Comparison of ENCODE assay signal across 10 mouse cellular contexts in the genomic region with DNA sequence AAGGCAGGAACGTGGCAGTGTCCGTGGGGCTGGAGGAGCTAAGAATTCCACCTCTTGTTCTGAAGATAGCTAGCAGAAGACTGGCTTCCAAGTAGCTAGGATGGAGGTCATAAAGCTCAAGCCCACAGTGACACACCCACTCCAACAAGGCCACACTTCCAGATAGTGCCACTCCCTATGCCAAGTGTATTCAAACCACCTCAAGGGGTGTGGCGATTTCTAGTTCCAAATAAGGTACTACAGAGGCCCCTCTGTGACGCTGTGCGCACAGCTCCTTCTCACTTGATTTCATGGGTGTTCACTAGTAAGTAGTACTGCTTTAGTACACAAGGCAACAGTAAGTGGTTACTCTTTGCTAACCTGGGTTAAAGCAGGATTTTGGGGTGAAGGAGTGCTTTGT.
DNase-seq lines count a peak whose midpoint lies in the region; ATAC-seq lines count a peak whose summit lies in the region.
"Had no signal": no experiment of that assay in that cellular context is flagged by ENCODE, and none has a peak within 500 bp of the region (broad histone marks: within the 10 kb centered on the region; RNA-seq: fewer than 3 reads in every experiment).

No protein-coding gene starts in this region.

- H3K4me3 ChIP-seq in liver, embryonic 11.5 days (ENCODE audit: low read depth, low read length) = no peak overlapping the region
- no peak overlapping the region for H3K4me3 ChIP-seq in stomach, embryonic 15.5 days (replicated peaks)
- no peak overlapping the region for H3K4me3 ChIP-seq in midbrain, embryonic 10.5 days
- H3K4me3 ChIP-seq: hindbrain, embryonic 12.5 days had no signal

- DNase-seq in ovary, adult 18-20 months (ENCODE audit: low spot score) = peak; percentile 17
- DNase-seq in ovary, postnatal 14 days (ENCODE audit: low spot score) = no peak
- peak; percentile 78 for DNase-seq in c-Kit-negative CD71-positive TER-119-positive erythroid progenitor cells, embryonic 14.5 days (ENCODE audit: low read depth, low spot score)
- no peak for DNase-seq in liver, embryonic 11.5 days (ENCODE audit: low spot score)
- DNase-seq in cerebellum, adult 8-10 months = no peak
- DNase-seq in midbrain, embryonic 10.5 days (ENCODE audit: low spot score) = no peak
- DNase-seq: lung, embryonic 14.5 days had no signal

- peaks cover 3% of the 10 kb centered on the region; the same call in 1 of the 2 replicates for H3K36me3 ChIP-seq in liver, embryonic 11.5 days (ENCODE audit: control insufficient read depth, insufficient read depth, low read length)
- H3K36me3 ChIP-seq in stomach, embryonic 15.5 days = no peaks in the 10 kb centered on the region
- peaks cover 29% of the 10 kb centered on the region for H3K36me3 ChIP-seq in midbrain, embryonic 10.5 days

- peak overlapping the region; percentile 55 for H3K4me2 ChIP-seq in liver, embryonic 11.5 days
- no peak overlapping the region for H3K4me2 ChIP-seq in stomach, embryonic 15.5 days
- H3K4me2 ChIP-seq: hindbrain, embryonic 12.5 days; lung, embryonic 14.5 days had no signal

- H3K27ac ChIP-seq in liver, embryonic 11.5 days (ENCODE audit: low read depth, low read length) = peak overlapping the region; percentile 84
- H3K27ac ChIP-seq in stomach, embryonic 15.5 days = peak overlapping the region; percentile 48; the same call in 1 of the 2 replicates
- H3K27ac ChIP-seq in midbrain, embryonic 10.5 days (replicated peaks) = no peak overlapping the region

- peaks cover 49% of the 10 kb centered on the region for H3K4me1 ChIP-seq in liver, embryonic 11.5 days (replicated peaks; ENCODE audit: control insufficient read depth, insufficient read depth, low read length)
- H3K4me1 ChIP-seq in stomach, embryonic 15.5 days = 0 out of 2 replicates have a peak, but pooled peaks cover 2% of the 10 kb centered on the region
- peaks cover 22% of the 10 kb centered on the region for H3K4me1 ChIP-seq in midbrain, embryonic 10.5 days

- no peaks in the 10 kb centered on the region for H3K27me3 ChIP-seq in liver, embryonic 11.5 days (replicated peaks; ENCODE audit: control insufficient read depth, insufficient read depth, low read length)
- no peaks in the 10 kb centered on the region for H3K27me3 ChIP-seq in stomach, embryonic 15.5 days (replicated peaks)
- no peaks in the 10 kb centered on the region for H3K27me3 ChIP-seq in midbrain, embryonic 10.5 days (ENCODE audit: low read depth, poor library complexity, severe bottlenecking)
- H3K27me3 ChIP-seq: hindbrain, embryonic 12.5 days had no signal

- no peak overlapping the region for H3K9ac ChIP-seq in liver, embryonic 11.5 days (ENCODE audit: low read depth, low read length)
- no peak overlapping the region for H3K9ac ChIP-seq in stomach, embryonic 15.5 days
- H3K9ac ChIP-seq: hindbrain, embryonic 12.5 days; lung, embryonic 14.5 days had no signal

- 67% methylated on average over 5 of the region's 5 CpGs for WGBS in liver, embryonic 11.5 days
- 79% methylated on average over 5 of the region's 5 CpGs for WGBS in stomach, embryonic 15.5 days
- 91% methylated on average over 5 of the region's 5 CpGs for WGBS in midbrain, embryonic 10.5 days

- H3K9me3 ChIP-seq in liver, embryonic 11.5 days (ENCODE audit: control insufficient read depth, low read length) = no peaks in the 10 kb centered on the region
- H3K9me3 ChIP-seq in stomach, embryonic 15.5 days = no peaks in the 10 kb centered on the region
- H3K9me3 ChIP-seq in midbrain, embryonic 10.5 days (replicated peaks) = no peaks in the 10 kb centered on the region
- H3K9me3 ChIP-seq: hindbrain, embryonic 12.5 days had no signal

- peak; percentile 91 for ATAC-seq in liver, embryonic 11.5 days (replicated peaks; ENCODE audit: low FRiP score)
- peak; percentile 92 for ATAC-seq in stomach, embryonic 15.5 days (ENCODE audit: insufficient read depth, low FRiP score, low read depth)
- no peak for ATAC-seq in granulocyte monocyte progenitor cell, adult 5-6 weeks (replicated peaks; ENCODE audit: poor library complexity, severe bottlenecking)

Comparison
In these comparisons a context has a peak if more than half of its experiments do, and no peak if none do; other contexts are left out.
1. DNase-seq: peak in ovary, adult 18-20 months (single experiment) and c-Kit-negative CD71-positive TER-119-positive erythroid progenitor cells, embryonic 14.5 days (single experiment); none in ovary, postnatal 14 days (single experiment), liver, embryonic 11.5 days (single experiment), cerebellum, adult 8-10 months (single experiment) and midbrain, embryonic 10.5 days (single experiment).